Mouse (Mus musculus) layer of hippocampus, postnatal 10 days (tissue): ENCODE data around the gene Lrrc31. TPM values are rescaled to one million over a fixed set of nuclear protein-coding genes. Genes with fewer than 3 reads are reported as not detected.
A peak's percentile ranks its signal among the peaks of the same experiment; 100 is the strongest.

Experiments used
- DNase-seq, 2 experiments: peaks; one replicate each; pipeline ENCODE4 v3.0.0; 2021; ENCODE audit warnings: low spot score in 2 of 2
- total RNA-seq, 2 experiments: library from RNA; stranded (reverse); gene quantifications; 2 replicates each; pipeline ENCODE4 v1.2.3; 2021

The Lrrc31 gene
- total RNA-seq, 2 experiments from 2014 or later = not detected

DNA sequence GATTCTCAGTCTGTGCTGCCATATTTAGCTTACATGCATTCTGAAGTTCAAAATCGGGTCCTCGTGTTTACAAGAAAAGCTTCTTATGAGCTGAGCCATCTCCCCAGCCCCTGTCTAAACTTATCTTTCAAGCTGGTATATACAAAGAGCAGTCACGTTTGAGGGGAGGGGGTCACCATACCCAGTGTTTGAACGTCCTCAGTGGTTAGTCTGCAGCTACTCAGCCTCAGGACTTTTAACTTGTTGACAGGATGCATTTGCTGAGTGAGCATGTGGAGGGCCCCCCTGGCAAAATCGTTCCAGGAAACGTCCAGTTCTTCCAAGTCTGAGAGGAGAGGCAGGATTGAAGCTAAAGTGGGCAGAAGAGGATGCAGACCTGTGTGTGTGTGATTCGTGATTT lies 8.7 kb downstream of the Lrrc31 start:
- DNase-seq = no peak

GRCm38 (mm10) chr3:30687216-30687615 lies 12.4 kb downstream of the Lrrc31 start:
- no peak for DNase-seq

GRCm38 (mm10) chr3:30683190-30683589 lies 16.5 kb downstream of the Lrrc31 start:
- no peak for DNase-seq

- DNase-seq = no peak
Observed at GRCm38 (mm10) chr3:30658486-30658885, 41.2 kb downstream of the Lrrc31 start.

DNA sequence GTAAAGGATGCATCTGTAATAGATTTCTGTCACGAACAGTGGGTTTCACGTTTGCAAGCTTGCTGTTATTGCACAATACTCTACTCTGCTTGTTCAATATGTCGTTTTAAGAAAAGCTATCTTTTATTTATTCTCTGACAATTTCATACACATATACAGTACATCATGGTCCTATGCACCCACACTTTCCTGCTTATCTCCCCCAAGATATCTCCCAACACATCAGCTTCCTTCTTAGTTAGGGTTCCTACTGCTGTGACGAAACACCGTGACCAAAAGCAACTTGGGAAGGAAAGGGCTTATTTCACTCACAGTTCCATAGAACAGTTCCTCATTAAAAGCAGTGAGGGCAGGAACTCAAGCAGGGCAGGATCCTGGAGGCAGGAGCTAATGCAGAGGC lies 43.7 kb downstream of the Lrrc31 start:
- no peak for DNase-seq

GRCm38 (mm10) chr3:30650062-30650841 lies 49.4 kb downstream of the Lrrc31 start:
- DNase-seq = peak in 1 of 2 experiments; percentile 14

DNA sequence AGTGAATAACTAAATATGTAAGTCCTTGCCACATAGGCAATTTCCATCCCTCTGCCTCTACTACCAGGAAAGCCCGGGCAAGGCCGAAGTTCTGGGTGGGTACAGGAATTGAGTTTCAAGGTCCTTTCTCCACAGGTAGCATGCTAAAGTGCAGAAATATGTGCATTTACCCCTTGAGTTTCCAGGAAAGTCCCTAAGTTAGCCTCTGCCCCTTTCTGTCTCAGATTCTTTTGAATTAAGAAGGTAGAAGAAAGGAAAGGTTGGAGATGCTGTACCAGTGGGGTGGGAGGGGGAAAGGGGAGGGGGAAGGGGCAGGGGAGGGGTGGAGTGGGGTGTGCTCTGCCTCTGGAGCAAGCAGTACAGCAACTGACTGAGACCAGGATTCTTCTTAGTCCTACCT lies 51.2 kb downstream of the Lrrc31 start:
- DNase-seq = no peak

DNA sequence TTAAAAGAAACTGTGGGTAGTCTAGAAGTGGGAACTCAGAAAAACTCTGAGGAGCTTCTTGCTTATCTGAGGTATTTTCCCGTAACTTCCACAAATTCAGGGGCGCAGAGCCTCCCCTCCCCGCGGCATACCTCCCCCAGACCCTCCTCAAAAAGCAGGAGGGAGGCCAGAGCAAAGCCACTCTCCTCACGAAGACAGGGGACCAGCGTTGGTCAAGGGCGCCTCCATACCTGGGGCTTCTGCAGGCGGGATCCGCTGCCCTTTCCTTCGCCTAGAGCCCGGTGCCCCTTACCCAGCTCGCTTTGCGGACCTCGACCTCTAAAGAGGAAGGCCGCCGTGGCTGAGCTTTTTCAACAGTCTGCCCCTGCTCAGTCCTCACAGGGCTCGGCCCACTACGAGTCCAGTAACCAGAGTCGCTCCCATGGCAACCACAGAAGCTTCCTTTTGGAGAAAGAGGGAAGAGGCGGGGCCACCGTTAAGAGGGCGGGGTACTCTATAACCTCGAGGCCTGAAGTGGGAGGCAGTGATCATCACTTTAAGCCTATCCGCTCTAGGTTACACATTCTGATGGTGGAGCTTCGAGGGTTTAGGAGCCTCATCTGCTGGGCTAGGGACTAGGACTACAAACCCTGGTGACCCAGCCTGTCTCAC lies 52.1 kb downstream of the Lrrc31 start, which contains the start of gene Lrrc34:
TSS of gene Lrrc34 (minus strand) at position 430 of the 651 bp plus-strand sequence.
- peak; percentile 17 to 37 for DNase-seq

- no peak for DNase-seq
Observed at GRCm38 (mm10) chr3:30646761-30647160, 52.9 kb downstream of the Lrrc31 start.

DNA sequence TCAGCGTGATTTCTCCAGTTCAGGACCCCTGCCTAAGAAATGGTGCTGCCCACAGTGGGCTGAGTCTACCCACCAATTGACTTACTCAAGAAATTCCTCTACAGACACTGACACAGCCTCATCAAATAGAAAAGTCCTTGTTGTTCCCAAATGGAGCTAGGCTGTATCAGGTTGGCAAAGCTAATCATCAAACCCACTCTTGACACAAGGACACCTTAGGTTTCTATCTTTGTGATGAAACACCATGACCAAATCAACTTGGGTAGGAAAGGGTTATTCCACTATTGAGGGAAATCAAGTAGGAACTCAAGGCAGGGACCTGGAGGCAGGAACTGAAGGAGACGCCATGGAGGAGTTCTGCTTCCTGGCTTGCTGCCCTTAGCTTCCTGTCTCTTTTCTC lies 55.4 kb downstream of the Lrrc31 start, which contains the start of gene Lrriq4:
TSS of gene Lrriq4 (plus strand) at position 301 of the 400 bp plus-strand sequence.
- DNase-seq = no peak

- no peak for DNase-seq
Observed at GRCm38 (mm10) chr3:30635629-30636028, 64.0 kb downstream of the Lrrc31 start.

GRCm38 (mm10) chr3:30633681-30634080 lies 66.0 kb downstream of the Lrrc31 start:
- no peak for DNase-seq

Other genes with a start within 250 kb of the Lrrc31 start
- 1 to 10 TPM; 6.5 to 6.8 TPM for gene Mecom, start 151.8 kb downstream of the Lrrc31 start, total RNA-seq
- gene Actrt3, start 99.9 kb downstream of the Lrrc31 start, total RNA-seq = 1 to 10 TPM; 1.7 TPM
- gene Mynn, start 97.8 kb downstream of the Lrrc31 start, total RNA-seq = 10 to 100 TPM; 13.6 to 14.7 TPM
- not detected for gene Lrriq4, start 55.3 kb downstream of the Lrrc31 start, total RNA-seq
- gene Lrrc34, start 52.0 kb downstream of the Lrrc31 start, total RNA-seq = under 1 TPM; 0.18 to 0.55 TPM
- gene Samd7, start 46.5 kb upstream of the Lrrc31 start, total RNA-seq = under 1 TPM in 1 of 2 experiments, not detected in 1; 0.13 TPM
- gene Sec62, start 93.0 kb upstream of the Lrrc31 start, total RNA-seq = 10 to 100 TPM; 88.0 to 92.5 TPM
- 1 to 10 TPM; 1.4 to 1.5 TPM for gene Gpr160, start 156.1 kb upstream of the Lrrc31 start, total RNA-seq